8 mouse cellular contexts compared by ENCODE assay signal in the genomic region with DNA sequence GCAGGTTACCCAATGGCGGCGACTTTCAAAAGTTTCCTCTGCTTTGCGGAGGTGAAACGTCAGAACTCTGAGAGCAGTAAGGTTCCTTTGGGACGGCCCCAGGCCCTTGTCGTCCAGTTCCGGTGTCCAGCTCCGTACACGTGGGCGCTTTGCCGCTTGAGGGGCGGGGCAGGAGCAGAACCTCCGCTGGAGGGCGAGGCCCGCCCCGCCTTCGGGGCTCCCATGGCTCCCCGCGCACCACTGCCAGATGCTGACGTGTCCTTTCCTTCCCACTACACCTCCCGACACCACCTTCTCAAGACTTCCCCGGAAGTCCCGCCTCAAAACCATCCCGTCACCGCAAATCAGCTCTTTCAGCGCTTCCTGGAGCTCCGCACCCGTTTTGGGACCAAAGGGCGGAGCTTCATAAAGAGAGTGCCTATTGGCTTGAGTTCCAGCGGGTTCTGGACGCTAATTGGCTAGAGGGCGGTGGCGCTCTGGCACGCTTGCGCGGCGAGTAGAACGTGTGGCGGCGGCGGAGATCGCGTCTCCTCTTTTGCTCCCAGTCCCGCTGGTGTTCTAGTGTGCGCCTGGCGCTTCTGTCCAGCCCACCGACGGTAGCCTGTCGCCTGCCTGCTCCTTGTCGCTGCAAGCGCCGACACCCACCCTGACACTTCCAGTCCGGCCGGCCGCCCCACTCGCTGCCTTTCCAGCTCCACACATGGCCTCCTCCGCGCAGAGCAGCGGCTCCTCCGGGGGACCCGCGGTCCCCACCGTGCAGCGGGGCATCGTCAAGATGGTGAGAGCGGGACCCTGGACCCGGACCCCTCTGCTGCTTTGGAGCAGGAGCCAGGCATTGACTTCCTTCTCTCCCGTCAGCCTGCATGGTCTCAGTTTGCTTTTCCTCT. TPM values are rescaled to one million over a fixed set of nuclear protein-coding genes. Genes with fewer than 3 reads are reported as not detected.
DNase-seq lines count a peak whose midpoint lies in the region; ATAC-seq and TF ChIP-seq lines count a peak whose summit lies in the region.

No protein-coding gene starts in this region.

- peak overlapping the region; percentile 65 for H3K27ac ChIP-seq in bone marrow, adult 2 months (ENCODE audit: control insufficient read depth, insufficient read depth, low read depth, low read length, poor library complexity)
- peak overlapping the region; percentile 85 for H3K27ac ChIP-seq in embryonic facial prominence, embryonic 15.5 days (replicated peaks)
- H3K27ac ChIP-seq in limb, embryonic 14.5 days (replicated peaks; ENCODE audit: low read depth, low read length), result peak overlapping the region; percentile 75
- peak overlapping the region; percentile 2; the same call in 1 of the 2 replicates for H3K27ac ChIP-seq in midbrain, postnatal 0 days (ENCODE audit: low read depth, low read length)

- TF ChIP-seq CTCF in bone marrow, adult 2 months (IDR thresholded peaks at IDR 0.05; ENCODE audit: control insufficient read depth, insufficient read depth, low read length), result peak; percentile 16; the same call in 1 of the 2 replicates
- peak; percentile 20; the same call in 1 of the 2 replicates for TF ChIP-seq CTCF in midbrain, postnatal 0 days (IDR thresholded peaks at IDR 0.05)

- H3K4me2 ChIP-seq in embryonic facial prominence, embryonic 15.5 days (replicated peaks), result peak overlapping the region; percentile 70
- peak overlapping the region; percentile 76 for H3K4me2 ChIP-seq in limb, embryonic 14.5 days (replicated peaks; ENCODE audit: low read depth, low read length, severe bottlenecking)
- H3K4me2 ChIP-seq in midbrain, postnatal 0 days (ENCODE audit: low read depth, low read length, poor library complexity, severe bottlenecking), result peak overlapping the region; percentile 84

- peak; percentile 85 for TF ChIP-seq POLR2A in bone marrow, adult 2 months (IDR thresholded peaks at IDR 0.05; ENCODE audit: borderline replicate concordance, control insufficient read depth, low read depth, low read length)
- TF ChIP-seq POLR2A in limb, embryonic 14.5 days (IDR thresholded peaks at IDR 0.05; ENCODE audit: borderline replicate concordance, extremely low read depth, insufficient read depth, insufficient read length), result peak; percentile 71; the same call in 1 of the 2 replicates

- under 1% methylated on average over 68 of the region's 68 CpGs for WGBS in bone marrow, adult 2 months
- WGBS in embryonic facial prominence, embryonic 15.5 days, result under 1% methylated on average over 68 of the region's 68 CpGs
- WGBS in limb, embryonic 14.5 days, result under 1% methylated on average over 68 of the region's 68 CpGs
- WGBS in midbrain, postnatal 0 days, result under 1% methylated on average over 62 of the region's 68 CpGs

- peak; percentile 100 for DNase-seq in 416B (ENCODE audit: low read depth)
- peak; percentile 100 for DNase-seq in heart, adult 8-10 months (ENCODE audit: low spot score)
- peak; percentile 100 for DNase-seq in kidney, adult 9 months
- DNase-seq in limb, embryonic 14.5 days (ENCODE audit: low spot score), result peak; percentile 99
- DNase-seq in midbrain, postnatal 0 days (ENCODE audit: low spot score), result peak; percentile 100
- DNase-seq in spleen, postnatal 14 days (ENCODE audit: low spot score in 2 of 2), result peak; percentile 91 to 93

- H3K4me1 ChIP-seq in bone marrow, adult 2 months (ENCODE audit: control insufficient read depth, insufficient read depth, low read length), result no peaks in the 10 kb centered on the region; the same call in 1 of the 2 replicates
- H3K4me1 ChIP-seq in embryonic facial prominence, embryonic 15.5 days, result peaks cover 40% of the 10 kb centered on the region
- peaks cover 31% of the 10 kb centered on the region for H3K4me1 ChIP-seq in limb, embryonic 14.5 days (ENCODE audit: control insufficient read depth, insufficient read depth, low read length)
- H3K4me1 ChIP-seq in midbrain, postnatal 0 days (ENCODE audit: insufficient read depth, low read length), result peaks cover 5% of the 10 kb centered on the region; the same call in 1 of the 2 replicates

- peak overlapping the region; percentile 77 for H3K9ac ChIP-seq in embryonic facial prominence, embryonic 15.5 days
- peak overlapping the region; percentile 76 for H3K9ac ChIP-seq in limb, embryonic 14.5 days (ENCODE audit: low read depth, low read length, severe bottlenecking)
- H3K9ac ChIP-seq in midbrain, postnatal 0 days (replicated peaks; ENCODE audit: low read length, poor library complexity, severe bottlenecking), result peak overlapping the region; percentile 51

- no peaks in the 10 kb centered on the region for H3K9me3 ChIP-seq in embryonic facial prominence, embryonic 15.5 days (replicated peaks)
- H3K9me3 ChIP-seq in limb, embryonic 14.5 days (ENCODE audit: control insufficient read depth, low read length), result no peaks in the 10 kb centered on the region
- H3K9me3 ChIP-seq in midbrain, postnatal 0 days (ENCODE audit: low read length), result no peaks in the 10 kb centered on the region

- H3K36me3 ChIP-seq in embryonic facial prominence, embryonic 15.5 days, result no peaks in the 10 kb centered on the region
- H3K36me3 ChIP-seq in limb, embryonic 14.5 days (ENCODE audit: control insufficient read depth, insufficient read depth, low read length), result peaks cover 13% of the 10 kb centered on the region
- no peaks in the 10 kb centered on the region for H3K36me3 ChIP-seq in midbrain, postnatal 0 days (ENCODE audit: insufficient read depth, low read length)

- peak overlapping the region; percentile 88 for H3K4me3 ChIP-seq in bone marrow, adult 2 months (replicated peaks; ENCODE audit: control insufficient read depth, low read depth, low read length)
- H3K4me3 ChIP-seq in embryonic facial prominence, embryonic 15.5 days (replicated peaks), result peak overlapping the region; percentile 93
- peak overlapping the region; percentile 97 for H3K4me3 ChIP-seq in limb, embryonic 14.5 days (replicated peaks; ENCODE audit: low read length)
- peak overlapping the region; percentile 68 for H3K4me3 ChIP-seq in midbrain, postnatal 0 days (ENCODE audit: low read depth, low read length)

- no peaks in the 10 kb centered on the region for H3K27me3 ChIP-seq in embryonic facial prominence, embryonic 15.5 days
- no peaks in the 10 kb centered on the region for H3K27me3 ChIP-seq in limb, embryonic 14.5 days (ENCODE audit: control insufficient read depth, insufficient read depth, low read length)
- H3K27me3 ChIP-seq in midbrain, postnatal 0 days (ENCODE audit: insufficient read depth, low read length), result no peaks in the 10 kb centered on the region

- ATAC-seq in embryonic facial prominence, embryonic 15.5 days (ENCODE audit: insufficient number of reproducible peaks, low FRiP score, low TSS enrichment, low read depth), result peak; percentile 99
- ATAC-seq in limb, embryonic 14.5 days (ENCODE audit: low FRiP score, low read depth), result peak; percentile 98
- peak; percentile 99 for ATAC-seq in midbrain, postnatal 0 days (ENCODE audit: low FRiP score)

RNA-seq across cellular contexts. Expression of a gene that starts 5.2 kb away (rescaled TPM):
- polyA plus RNA-seq in bone marrow, adult 2 months (2011; ENCODE audit: insufficient read depth, insufficient read length, low replicate concordance, missing spikeins), result 22.7 and 35.6 TPM in 2 replicates
- 112 TPM in 2 replicates for polyA plus RNA-seq in embryonic facial prominence, embryonic 15.5 days (2015; fragmentation: Nextera tagmentation; extraction: Ambion mirVana)
- total RNA-seq in heart, adult 8-10 months (2022), result 10 to 100 TPM; 70.6 to 88.2 (median 80.3) TPM
- 104 and 113 TPM in 2 replicates for polyA plus RNA-seq in limb, embryonic 14.5 days (2012; rRNA removed)
- 120 and 128 TPM in 2 replicates for polyA plus RNA-seq in limb, embryonic 14.5 days (2014; fragmentation: Nextera tagmentation; extraction: Ambion mirVana)
- total RNA-seq in midbrain, postnatal 0 days (2014; rRNA removed), result 81.1 and 89.5 TPM in 2 replicates
- polyA plus RNA-seq in midbrain, postnatal 0 days (2015; fragmentation: Nextera tagmentation; extraction: Ambion mirVana), result 70.6 and 73.3 TPM in 2 replicates

RNA-seq across cellular contexts. Expression of a gene that starts 31.0 kb away (rescaled TPM):
- not detected in 2 replicates for polyA plus RNA-seq in bone marrow, adult 2 months (2011; ENCODE audit: insufficient read depth, insufficient read length, low replicate concordance, missing spikeins)
- polyA plus RNA-seq in embryonic facial prominence, embryonic 15.5 days (2015; fragmentation: Nextera tagmentation; extraction: Ambion mirVana), result not detected in 2 replicates
- total RNA-seq in heart, adult 8-10 months (2022), result not detected
- not detected in 2 replicates for polyA plus RNA-seq in limb, embryonic 14.5 days (2012; rRNA removed)
- not detected in 2 replicates for polyA plus RNA-seq in limb, embryonic 14.5 days (2014; fragmentation: Nextera tagmentation; extraction: Ambion mirVana)
- not detected in 2 replicates for total RNA-seq in midbrain, postnatal 0 days (2014; rRNA removed)
- polyA plus RNA-seq in midbrain, postnatal 0 days (2015; fragmentation: Nextera tagmentation; extraction: Ambion mirVana), result 0.37 TPM in 1 of 2 replicates, not detected in the other

RNA-seq across cellular contexts. Expression of a gene that starts 51.9 kb away (rescaled TPM):
- 6.8 and 7.0 TPM in 2 replicates for polyA plus RNA-seq in bone marrow, adult 2 months (2011; ENCODE audit: insufficient read depth, insufficient read length, low replicate concordance, missing spikeins)
- 9.6 and 10.5 TPM in 2 replicates for polyA plus RNA-seq in embryonic facial prominence, embryonic 15.5 days (2015; fragmentation: Nextera tagmentation; extraction: Ambion mirVana)
- 10 to 100 TPM in 1 of 4 experiments, 1 to 10 TPM in 3; 7.7 to 12.3 (median 8.9) TPM for total RNA-seq in heart, adult 8-10 months (2022)
- polyA plus RNA-seq in limb, embryonic 14.5 days (2012; rRNA removed), result 5.8 and 6.7 TPM in 2 replicates
- polyA plus RNA-seq in limb, embryonic 14.5 days (2014; fragmentation: Nextera tagmentation; extraction: Ambion mirVana), result 8.6 and 9.4 TPM in 2 replicates
- total RNA-seq in midbrain, postnatal 0 days (2014; rRNA removed), result 11.2 and 14.6 TPM in 2 replicates
- 8.6 and 8.7 TPM in 2 replicates for polyA plus RNA-seq in midbrain, postnatal 0 days (2015; fragmentation: Nextera tagmentation; extraction: Ambion mirVana)

RNA-seq across cellular contexts. Expression of a gene that starts 52.5 kb away (rescaled TPM):
- polyA plus RNA-seq in bone marrow, adult 2 months (2011; ENCODE audit: insufficient read depth, insufficient read length, low replicate concordance, missing spikeins), result not detected in 2 replicates
- polyA plus RNA-seq in embryonic facial prominence, embryonic 15.5 days (2015; fragmentation: Nextera tagmentation; extraction: Ambion mirVana), result not detected in 2 replicates
- total RNA-seq in heart, adult 8-10 months (2022), result not detected
- 0.11 and 0.17 TPM in 2 replicates for polyA plus RNA-seq in limb, embryonic 14.5 days (2012; rRNA removed)
- not detected in 2 replicates for polyA plus RNA-seq in limb, embryonic 14.5 days (2014; fragmentation: Nextera tagmentation; extraction: Ambion mirVana)
- total RNA-seq in midbrain, postnatal 0 days (2014; rRNA removed), result 0.19 TPM in 1 of 2 replicates, not detected in the other
- polyA plus RNA-seq in midbrain, postnatal 0 days (2015; fragmentation: Nextera tagmentation; extraction: Ambion mirVana), result not detected in 2 replicates

RNA-seq across cellular contexts. Expression of a gene that starts 56.7 kb away (rescaled TPM):
- 529 and 753 TPM in 2 replicates for polyA plus RNA-seq in bone marrow, adult 2 months (2011; ENCODE audit: insufficient read depth, insufficient read length, low replicate concordance, missing spikeins)
- 419 and 430 TPM in 2 replicates for polyA plus RNA-seq in embryonic facial prominence, embryonic 15.5 days (2015; fragmentation: Nextera tagmentation; extraction: Ambion mirVana)
- total RNA-seq in heart, adult 8-10 months (2022), result 100 to 1,000 TPM; 135 to 166 (median 152) TPM
- polyA plus RNA-seq in limb, embryonic 14.5 days (2012; rRNA removed), result 370 and 533 TPM in 2 replicates
- 413 and 428 TPM in 2 replicates for polyA plus RNA-seq in limb, embryonic 14.5 days (2014; fragmentation: Nextera tagmentation; extraction: Ambion mirVana)
- 378 and 412 TPM in 2 replicates for total RNA-seq in midbrain, postnatal 0 days (2014; rRNA removed)
- 456 and 484 TPM in 2 replicates for polyA plus RNA-seq in midbrain, postnatal 0 days (2015; fragmentation: Nextera tagmentation; extraction: Ambion mirVana)

Comparison
In these comparisons a context has a peak if more than half of its experiments do, and no peak if none do; other contexts are left out.
1. Peak in every context shown above with its lines: DNase-seq, ATAC-seq, H3K4me3 ChIP-seq and H3K27ac ChIP-seq.
2. H3K27ac ChIP-seq: peak in every context shown above with its lines; median percentile 85 in embryonic facial prominence, embryonic 15.5 days; 75 in limb, embryonic 14.5 days; 65 in bone marrow, adult 2 months; 2 in midbrain, postnatal 0 days.